Mouse (Mus musculus) heart, postnatal 0 days (tissue): ENCODE measurements around the gene Hexim1.

Source experiments
- CTCF ChIP-seq: IDR thresholded peaks from 2 replicates; pipeline ENCODE4 v1.5.1; 2016; ENCODE audit warnings: antibody characterized with exemption, control low read depth, low read depth
- EP300 ChIP-seq: IDR thresholded peaks from 2 replicates; pipeline ENCODE4 v1.6.1; 2016; ENCODE audit warnings: antibody characterized with exemption, low read depth

DNA sequence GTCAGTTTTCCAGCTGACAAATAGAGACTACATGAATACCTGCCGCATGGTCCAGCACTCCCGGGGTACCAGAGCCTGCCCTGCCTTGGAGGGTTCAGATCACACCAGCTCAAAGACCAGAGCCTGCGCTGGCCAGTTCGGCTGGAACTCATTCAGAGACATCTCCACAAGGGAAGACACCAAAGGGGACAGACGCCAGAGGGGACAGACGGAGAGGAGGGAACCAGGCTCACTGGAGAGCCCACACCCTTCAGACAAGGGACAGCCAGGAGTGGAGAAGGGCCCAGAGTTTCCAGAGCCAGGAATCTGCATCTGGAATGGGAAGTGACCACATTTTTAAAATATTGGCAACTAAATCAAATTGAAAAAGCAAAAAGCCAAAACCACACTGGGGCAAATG is 34.4 kb upstream of the Hexim1 start:
- TF ChIP-seq CTCF (no peak), EP300 (no peak)
